Mouse (Mus musculus) myocyte (in vitro differentiated cells): ENCODE measurements around the gene Ccnq.

Source experiments
- CEBPB ChIP-seq: IDR thresholded peaks from 2 replicates; pipeline ENCODE4 v1.6.1; 2011; ENCODE audit warnings: mild to moderate bottlenecking, moderate library complexity; ENCODE audit not compliant: poor library complexity, insufficient read depth, severe bottlenecking
- MYOG ChIP-seq, 3 experiments: IDR thresholded peaks; one replicate each; pipeline ENCODE4 v1.6.1; 2011; ENCODE audit warnings: control low read depth in 2 of 3, low read depth in 2 of 3, mild to moderate bottlenecking in 2 of 3; ENCODE audit not compliant: insufficient read length in 2 of 3, control insufficient read depth in 1 of 3, insufficient read depth in 1 of 3
- POLR2A ChIP-seq: IDR thresholded peaks from one replicate; pipeline ENCODE4 v1.6.1; 2011; ENCODE audit warnings: low read depth, mild to moderate bottlenecking, control low read depth, moderate library complexity; ENCODE audit not compliant: insufficient read length
- POLR2AphosphoS2 ChIP-seq: IDR thresholded peaks from one replicate; pipeline ENCODE4 v1.6.1; 2011; ENCODE audit warnings: low read depth, control low read depth; ENCODE audit not compliant: insufficient read length
- SRF ChIP-seq: IDR thresholded peaks from one replicate; pipeline ENCODE4 v1.6.1; 2011; ENCODE audit warnings: low read depth; ENCODE audit not compliant: control insufficient read depth, insufficient read length
- TCF12 ChIP-seq: IDR thresholded peaks from one replicate; pipeline ENCODE4 v1.6.1; 2011; ENCODE audit warnings: mild to moderate bottlenecking, control low read depth; ENCODE audit not compliant: poor library complexity, insufficient read depth, severe bottlenecking
- USF1 ChIP-seq: IDR thresholded peaks from one replicate; pipeline ENCODE4 v1.6.1; 2011; ENCODE audit warnings: low read depth, mild to moderate bottlenecking, control low read depth, moderate library complexity

DNA sequence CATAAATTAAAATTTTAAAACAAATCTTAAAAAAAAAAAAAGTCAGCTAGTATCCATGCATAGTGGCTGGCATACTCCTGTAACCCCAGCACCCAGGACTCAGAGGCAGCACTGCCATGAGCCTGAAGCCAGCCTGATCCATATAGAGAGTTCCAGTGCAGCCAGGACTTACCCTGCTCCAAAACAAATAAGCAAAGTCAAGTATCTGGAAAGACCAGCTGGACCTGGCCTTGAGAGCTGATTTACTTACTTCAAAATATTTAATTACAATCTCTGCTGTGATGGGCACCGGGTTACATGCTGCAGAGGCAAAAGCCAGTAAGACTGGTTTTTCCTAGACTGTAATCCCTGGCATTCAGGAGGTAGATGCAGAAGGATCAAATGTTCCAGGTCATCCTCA lies 26.7 kb downstream of the Ccnq start:
- no peak for TF ChIP-seq POLR2A
- no peak for TF ChIP-seq POLR2AphosphoS2
- no peak for TF ChIP-seq USF1
- TF ChIP-seq MYOG (IDR thresholded peaks at IDR 0.05; ENCODE audit: control insufficient read depth in 1 of 3, insufficient read depth in 1 of 3, insufficient read length in 2 of 3, low read depth in 2 of 3) = no peak
- TF ChIP-seq CEBPB = no peak
- TF ChIP-seq TCF12 = no peak
- no peak for TF ChIP-seq SRF
